Mouse (Mus musculus): Measurements from ENCODE around the gene Ppard. TPM values are rescaled to one million over a fixed set of nuclear protein-coding genes. Genes with fewer than 3 reads are reported as not detected.

Gene Ppard
- polyA plus RNA-seq, 1 experiment from 2014 or later, result 3.0 TPM

DNA sequence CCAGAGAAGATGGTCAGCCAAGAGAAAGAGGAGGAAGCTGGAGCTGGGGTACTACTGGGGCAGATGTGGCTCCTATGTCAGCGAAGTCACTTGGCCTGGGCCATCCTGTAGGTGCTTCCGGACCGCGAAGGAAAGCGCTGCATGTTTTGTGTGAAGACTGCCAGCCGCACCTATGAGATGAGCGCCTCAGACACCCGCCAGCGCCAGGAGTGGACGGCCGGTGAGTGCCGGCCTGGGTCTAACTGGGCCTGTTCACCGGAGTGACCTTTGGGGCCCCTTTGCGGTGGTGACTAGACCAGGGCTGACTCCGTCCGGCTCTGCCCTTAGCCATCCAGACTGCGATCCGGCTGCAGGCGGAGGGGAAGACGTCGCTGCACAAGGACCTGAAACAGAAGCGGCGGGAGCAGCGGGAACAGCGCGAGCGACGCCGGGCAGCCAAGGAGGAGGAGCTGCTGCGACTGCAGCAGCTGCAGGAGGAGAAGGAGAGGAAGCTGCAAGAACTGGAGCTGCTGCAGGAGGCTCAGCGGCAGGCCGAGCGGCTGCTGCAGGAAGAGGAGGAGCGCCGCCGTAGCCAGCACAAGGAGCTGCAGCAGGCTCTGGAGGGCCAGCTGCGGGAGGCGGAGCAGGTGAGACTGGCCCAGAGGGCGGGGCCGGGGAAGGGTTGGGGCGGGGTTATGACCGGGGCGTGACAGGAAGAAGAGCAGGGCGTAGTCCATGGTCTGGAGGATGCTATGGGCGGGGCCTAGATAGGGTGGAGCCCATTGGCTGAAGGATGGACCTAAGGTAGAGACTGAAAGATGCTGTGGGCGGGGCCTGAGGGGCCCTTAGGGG lies 8.7 kb upstream of the Ppard start:
- peak; percentile 96 for DNase-seq (ENCODE audit: low spot score)

- DNase-seq (ENCODE audit: low spot score), result no peak
Measured at GRCm38 (mm10) chr17:28224615-28225014, 7.9 kb upstream of the Ppard start.

DNA sequence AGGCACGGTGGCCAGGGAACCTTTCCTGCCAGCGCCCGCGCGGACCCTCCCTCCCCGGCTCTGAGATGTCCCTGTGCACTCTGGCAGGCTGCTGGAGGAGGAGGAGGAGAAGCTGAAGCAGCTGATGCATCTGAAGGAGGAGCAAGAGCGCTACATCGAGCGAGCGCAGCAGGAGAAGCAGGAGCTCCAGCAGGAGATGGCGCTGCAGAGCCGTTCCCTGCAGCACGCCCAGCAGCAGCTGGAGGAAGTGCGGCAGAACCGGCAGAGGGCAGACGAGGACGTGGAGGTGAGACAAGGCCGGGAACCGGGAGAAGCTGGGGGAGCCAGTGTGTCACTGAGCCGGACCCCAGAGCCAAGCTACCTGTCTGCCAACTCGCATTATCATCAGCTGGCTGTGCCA lies 6.5 kb upstream of the Ppard start:
- DNase-seq (ENCODE audit: low spot score), result peak; percentile 90

DNA sequence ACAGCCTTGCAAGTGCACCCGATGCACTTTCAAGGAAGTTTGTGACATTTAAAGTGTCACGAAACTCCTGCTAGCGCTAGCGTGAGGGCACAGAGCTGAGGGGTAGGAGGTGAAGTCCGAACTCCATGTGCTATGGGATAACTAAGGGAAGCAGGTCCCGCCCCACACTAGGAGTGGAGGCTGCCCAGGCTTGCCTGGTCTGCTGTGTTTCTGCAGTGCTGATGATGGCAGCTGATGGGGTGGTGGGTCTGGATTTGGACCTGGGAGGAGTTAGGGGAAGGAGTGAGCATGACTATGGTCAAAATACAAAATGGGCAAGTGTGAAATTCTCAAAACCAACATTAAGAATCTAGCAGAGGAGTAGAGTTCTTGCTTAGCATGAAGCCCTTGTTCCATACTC lies 2.0 kb upstream of the Ppard start:
- DNase-seq (ENCODE audit: low spot score), result no peak

GRCm38 (mm10) chr17:28231026-28231736 lies 1.3 kb upstream of the Ppard start:
- no peak for DNase-seq (ENCODE audit: low spot score)

- DNase-seq (ENCODE audit: low spot score), result no peak
Measured at GRCm38 (mm10) chr17:28233091-28233731, 711 bp downstream of the Ppard start.

- no peak for DNase-seq (ENCODE audit: low spot score)
Measured at GRCm38 (mm10) chr17:28234641-28235040, 2.1 kb downstream of the Ppard start.

DNA sequence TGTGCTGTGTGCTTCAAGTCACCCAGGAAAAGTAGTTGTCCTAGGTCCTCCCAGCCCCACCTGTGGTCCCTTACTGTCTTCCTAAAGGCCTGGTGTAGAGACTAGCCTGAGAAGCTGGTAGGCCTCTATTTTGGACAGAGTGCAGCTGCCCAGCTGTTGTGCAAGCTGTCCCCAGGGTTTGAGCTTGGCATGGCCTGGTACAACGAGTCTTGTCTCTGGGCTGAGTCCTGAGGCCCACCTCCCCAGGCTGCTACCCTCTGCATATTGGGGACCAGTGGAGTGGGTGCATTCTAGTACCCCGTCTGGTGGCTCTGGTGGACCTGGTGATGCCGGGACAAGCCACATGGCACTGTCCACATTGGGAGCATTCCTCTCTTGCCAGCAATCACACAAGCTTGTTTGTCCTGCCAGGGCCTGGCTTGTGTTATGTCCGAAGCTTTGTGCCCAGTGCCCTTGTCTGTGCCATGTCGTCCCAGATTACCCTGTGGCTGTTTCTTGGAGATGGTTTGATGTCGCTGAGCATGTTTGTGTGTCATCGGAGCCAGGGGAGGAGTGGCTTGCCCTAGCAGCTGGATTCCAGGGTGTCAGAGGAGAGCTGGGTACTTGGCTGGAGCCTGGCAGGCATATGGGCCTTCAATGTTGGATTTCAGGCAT lies 3.6 kb downstream of the Ppard start:
- DNase-seq (ENCODE audit: low spot score), result no peak

DNA sequence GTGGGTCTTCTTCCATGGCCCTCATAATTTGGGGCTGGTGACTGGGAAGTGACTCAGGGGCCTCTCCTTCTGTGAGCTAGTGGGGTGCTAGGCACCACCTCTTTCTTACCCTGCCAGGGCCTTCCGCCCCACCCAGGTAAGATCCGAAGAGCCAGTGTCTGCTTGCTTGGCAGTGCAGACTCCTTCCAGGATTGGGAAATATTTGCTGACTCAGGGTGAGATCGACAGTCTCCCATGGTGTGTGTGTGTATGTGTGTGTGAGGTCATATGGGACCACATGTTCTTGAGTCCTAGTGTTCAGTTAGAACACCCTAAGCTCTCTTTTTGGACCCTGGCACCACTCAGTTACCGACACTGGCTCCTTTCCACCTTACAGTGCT lies 4.1 kb downstream of the Ppard start:
- no peak for DNase-seq (ENCODE audit: low spot score)

- DNase-seq (ENCODE audit: low spot score), result no peak
Measured at GRCm38 (mm10) chr17:28237362-28237761, 4.9 kb downstream of the Ppard start.

GRCm38 (mm10) chr17:28237874-28238273 lies 5.4 kb downstream of the Ppard start:
- DNase-seq (ENCODE audit: low spot score), result no peak

- no peak for DNase-seq (ENCODE audit: low spot score)
Measured at GRCm38 (mm10) chr17:28240846-28241245, 8.3 kb downstream of the Ppard start.

DNA sequence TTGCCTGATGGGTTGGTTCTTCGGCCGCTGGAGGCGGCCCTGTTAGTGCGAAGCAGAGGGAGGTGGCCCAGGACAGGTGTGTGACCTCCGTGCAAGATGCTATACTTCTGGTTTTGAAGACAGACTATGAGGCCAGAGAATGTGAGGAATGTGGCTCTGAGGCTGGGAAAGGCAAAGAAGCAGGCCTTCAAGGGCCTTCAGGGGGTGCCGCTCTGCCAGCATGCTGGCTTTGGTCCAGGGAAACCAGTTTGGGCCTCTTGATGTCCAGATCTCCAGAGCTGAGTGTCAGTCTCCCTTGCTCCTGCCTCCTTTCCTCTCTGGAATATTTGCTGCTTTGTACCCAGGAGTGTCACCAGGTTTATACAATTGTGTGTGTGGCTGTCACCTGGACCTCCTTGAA lies 9.8 kb downstream of the Ppard start:
- DNase-seq (ENCODE audit: low spot score), result no peak

DNA sequence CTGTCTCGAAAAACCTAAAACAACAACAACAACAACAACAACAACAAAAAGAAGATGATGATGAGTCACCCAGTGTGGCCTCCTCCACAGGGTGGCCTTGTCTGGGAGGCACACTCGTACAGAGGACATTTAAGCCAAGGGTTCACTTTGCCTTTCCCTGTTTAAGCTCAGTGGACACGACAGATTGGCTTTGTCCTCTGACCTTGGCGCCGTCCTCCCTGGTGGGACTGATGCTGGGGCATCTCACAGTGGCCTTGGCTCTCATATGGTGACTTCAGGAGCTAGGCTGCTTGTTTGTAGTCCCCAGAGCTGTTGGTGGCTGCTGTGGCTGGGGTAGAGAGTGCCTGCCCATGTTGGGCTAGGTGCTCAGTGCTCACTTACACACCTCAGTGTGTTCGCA lies 11.7 kb downstream of the Ppard start:
- DNase-seq (ENCODE audit: low spot score), result no peak

GRCm38 (mm10) chr17:28244714-28245113 lies 12.2 kb downstream of the Ppard start:
- DNase-seq (ENCODE audit: low spot score), result no peak

DNA sequence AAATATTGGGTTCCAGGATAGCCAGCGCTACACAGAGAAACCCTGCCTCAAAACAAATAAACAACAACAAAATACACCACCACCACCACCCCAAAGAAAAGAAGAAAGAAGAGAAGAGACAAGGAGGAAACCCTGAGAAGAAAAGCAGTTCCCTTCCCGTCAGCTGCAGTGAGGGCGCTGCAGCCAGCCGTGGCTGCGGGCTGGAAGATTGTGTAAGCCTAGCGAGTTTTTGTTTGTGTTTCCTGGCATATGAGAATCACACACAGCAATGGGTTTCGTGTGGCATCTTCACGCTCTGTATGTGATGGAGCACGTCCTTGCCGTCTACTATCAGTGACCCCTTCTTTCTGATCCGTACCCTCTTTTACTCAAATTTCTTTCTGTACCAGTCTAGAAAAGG lies 14.1 kb downstream of the Ppard start:
- peak; percentile 55 for DNase-seq (ENCODE audit: low spot score)

DNA sequence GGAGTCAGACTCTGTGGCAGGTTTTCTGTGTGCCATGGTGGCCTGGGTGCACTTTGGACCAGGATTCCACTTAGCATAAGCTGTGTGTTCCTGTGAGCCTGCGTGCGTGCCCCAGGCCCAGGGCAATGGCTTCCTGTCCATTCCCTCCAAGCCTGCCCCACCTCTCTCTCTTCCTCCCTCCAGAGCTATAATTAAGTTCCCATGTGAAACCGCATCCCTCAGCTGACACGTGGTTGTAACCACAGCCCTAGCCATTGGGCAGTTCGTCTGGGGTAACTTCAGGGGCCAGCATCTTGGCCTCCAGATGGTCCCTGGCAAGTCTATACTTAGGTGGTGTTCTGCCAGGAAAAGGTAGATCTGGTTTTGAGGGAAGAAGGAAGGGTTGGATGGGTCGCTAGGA lies 15.1 kb downstream of the Ppard start:
- no peak for DNase-seq (ENCODE audit: low spot score)

- no peak for DNase-seq (ENCODE audit: low spot score)
Measured at GRCm38 (mm10) chr17:28249062-28249461, 16.6 kb downstream of the Ppard start.

DNA sequence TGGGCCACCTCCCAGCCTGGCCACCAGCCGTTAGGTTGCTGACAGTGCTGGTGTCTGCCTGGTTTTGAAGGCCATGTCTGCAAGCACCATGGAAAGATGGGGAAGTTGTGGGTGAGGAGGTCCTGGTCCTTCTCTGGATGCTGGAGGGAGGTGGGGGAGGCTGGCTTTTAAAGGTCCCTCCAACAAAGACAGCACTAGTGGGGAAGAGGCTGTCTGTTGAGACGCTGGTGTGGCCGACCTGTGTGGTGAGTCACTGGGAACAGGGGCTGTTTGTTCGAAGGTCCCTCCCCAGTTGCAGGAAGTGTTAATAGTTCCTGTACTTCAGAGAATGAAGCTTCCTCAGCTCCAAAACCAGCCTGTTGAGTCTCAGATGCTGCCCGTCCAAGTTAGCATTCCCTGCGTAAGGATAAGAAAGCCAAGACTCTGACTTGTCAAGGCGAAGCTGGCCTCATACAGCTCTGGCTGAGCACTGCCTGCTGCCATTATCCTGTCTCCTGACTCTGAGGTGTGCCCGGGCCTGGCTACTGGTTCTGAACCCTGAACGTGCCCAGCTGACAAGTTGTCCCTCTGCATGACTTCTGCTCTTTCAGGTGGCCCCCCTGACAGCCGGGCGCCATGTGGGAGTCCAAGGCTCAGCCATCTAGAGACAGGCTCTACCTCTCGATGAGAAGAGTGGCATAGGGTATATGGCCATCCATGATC lies 19.2 kb downstream of the Ppard start:
- DNase-seq (ENCODE audit: low spot score), result no peak

DNA sequence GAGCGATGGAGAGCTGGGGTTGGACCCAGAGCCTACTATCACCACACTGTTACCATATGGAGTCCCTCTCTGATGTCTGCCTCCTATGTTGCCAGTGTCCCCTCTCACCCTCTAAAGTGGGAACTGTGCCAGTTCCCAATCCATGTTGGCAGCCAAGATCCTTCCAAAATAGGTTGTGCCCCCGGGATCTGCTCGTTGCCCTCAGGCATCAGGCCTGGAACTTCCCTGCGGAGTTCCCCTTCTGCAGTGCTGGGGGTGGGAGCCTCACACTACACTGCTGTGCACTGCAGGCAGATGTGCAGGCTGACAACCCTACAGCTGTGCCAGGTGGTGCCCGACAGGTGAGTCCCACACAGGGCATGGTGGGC lies 19.8 kb downstream of the Ppard start:
- no peak for DNase-seq (ENCODE audit: low spot score)

GRCm38 (mm10) chr17:28253216-28253615 lies 20.7 kb downstream of the Ppard start:
- DNase-seq (ENCODE audit: low spot score), result no peak
